Comparison of ENCODE assay signal across 22 mouse cellular contexts in genomic region chr3:95509348-95509747, GRCm38 (mm10). TPM values are rescaled to one million over a fixed set of nuclear protein-coding genes. Genes with fewer than 3 reads are reported as not detected.
DNase-seq lines count a peak whose midpoint lies in the region.
"Had no signal": no experiment of that assay in that cellular context is flagged by ENCODE, and none has a peak within 500 bp of the region (broad histone marks: within the 10 kb centered on the region; RNA-seq: fewer than 3 reads in every experiment).

No protein-coding gene starts in this region.

- peak; percentile 62 for DNase-seq in left cerebral cortex, postnatal 4 days
- no peak for DNase-seq in left cerebral cortex, adult 11 months (ENCODE audit: low spot score)
- DNase-seq in brain, adult 2 months (ENCODE audit: low read depth, low spot score), result peak; percentile 89
- peak; percentile 63 for DNase-seq in cerebellum, adult 8-10 months
- DNase-seq in cerebellum, postnatal 36 days, result peak; percentile 70
- DNase-seq in layer of hippocampus, postnatal 36 days, result no peak
- DNase-seq in testis, postnatal 10 days (ENCODE audit: low spot score), result no peak
- DNase-seq: adrenal gland, postnatal 25 days; gastrocnemius, adult 2 months; heart, postnatal 36 days; kidney, postnatal 36 days; lung, adult 2 months; lung, postnatal 14 days; retina, postnatal 1 day; right cerebral cortex, postnatal 25 days; thymus, postnatal 25 days had no signal

- intact Hi-C loops in left cerebral cortex, postnatal 4 days (cut with DNase I), result no loop called here

RNA-seq across cellular contexts. Expression of gene Ctsk, which starts 10.3 kb away (rescaled TPM):
- total RNA-seq in left cerebral cortex, postnatal 4 days (2021), result 1 to 10 TPM; 7.1 to 7.2 TPM
- total RNA-seq in layer of hippocampus, postnatal 36 days (2021), result 1 to 10 TPM; 3.1 to 3.7 TPM
- total RNA-seq: common myeloid progenitor, adult 5-6 weeks had no signal

RNA-seq across cellular contexts. Expression of gene Ctss, which starts 17.2 kb away (rescaled TPM):
- total RNA-seq in left cerebral cortex, postnatal 4 days (2021), result 1 to 10 TPM; 8.3 to 8.6 TPM
- 10 to 100 TPM; 54.5 to 54.7 TPM for total RNA-seq in layer of hippocampus, postnatal 36 days (2021)

RNA-seq across cellular contexts. Expression of gene Hormad1, which starts 50.1 kb away (rescaled TPM):
- not detected for total RNA-seq in left cerebral cortex, postnatal 4 days (2021)
- not detected for total RNA-seq in layer of hippocampus, postnatal 36 days (2021)
- total RNA-seq: adrenal gland, postnatal 25 days; common myeloid progenitor, adult 5-6 weeks; gastrocnemius, adult 2 months; gastrocnemius, postnatal 4 days; heart, adult 8-10 months; heart, postnatal 36 days; layer of hippocampus, adult 8-10 months; left cerebral cortex, adult 2 months; left cerebral cortex, postnatal 36 days had no signal

Comparison
In these comparisons a context has a peak if more than half of its experiments do, and no peak if none do; other contexts are left out.
1. DNase-seq: peak in left cerebral cortex, postnatal 4 days (single experiment), brain, adult 2 months (single experiment), cerebellum, adult 8-10 months (single experiment) and cerebellum, postnatal 36 days (2 of 2); none in left cerebral cortex, adult 11 months (single experiment), layer of hippocampus, postnatal 36 days (0 of 2) and testis, postnatal 10 days (single experiment).
2. RNA of gene Ctss, which starts 17.2 kb away (total RNA-seq): 54.5 to 54.7 TPM in layer of hippocampus, postnatal 36 days; 8.3 to 8.6 TPM in left cerebral cortex, postnatal 4 days; every median in the first group is over 4 times any median in the second.